Mouse (Mus musculus) ovary, adult 10 weeks (tissue): Measurements from ENCODE around the gene Krtap19-9b. TPM values are rescaled to one million over a fixed set of nuclear protein-coding genes. Genes with fewer than 3 reads are reported as not detected.

Experiments
- polyA plus RNA-seq: library from polyadenylated mRNA; stranded (reverse); fragments of 350-450 nt; fragmentation: Illumina TruSeq; extraction: RNeasy Lipid Tissue Mini Kit (QIAGEN cat#74804); gene quantifications from one replicate; pipeline ENCODE4 v1.2.3, GENCODE M21; 2014

Krtap19-9b gene
- polyA plus RNA-seq = not detected

DNA sequence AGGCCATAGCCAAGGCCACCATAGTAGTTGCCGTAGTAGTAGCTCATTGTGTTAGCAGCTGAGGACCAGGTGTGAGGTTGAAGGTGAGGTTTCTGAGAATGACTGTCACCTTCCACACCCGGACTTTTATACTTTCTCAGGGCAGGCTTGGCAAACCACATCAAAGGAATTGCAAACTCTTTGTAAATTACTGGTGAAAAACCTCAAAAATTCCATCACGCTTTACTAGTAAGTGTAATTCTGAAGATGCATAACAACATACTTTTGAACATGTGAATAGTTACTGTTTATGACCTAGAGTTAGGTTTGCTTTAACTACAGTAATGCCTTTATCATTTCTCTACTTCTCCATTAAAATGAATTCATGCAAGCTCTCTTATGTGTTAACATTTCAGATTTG, at the start of gene Krtap19-9b:
Krtap19-9b (minus strand) TSS at position 101 of the 400 bp plus-strand sequence.

DNA sequence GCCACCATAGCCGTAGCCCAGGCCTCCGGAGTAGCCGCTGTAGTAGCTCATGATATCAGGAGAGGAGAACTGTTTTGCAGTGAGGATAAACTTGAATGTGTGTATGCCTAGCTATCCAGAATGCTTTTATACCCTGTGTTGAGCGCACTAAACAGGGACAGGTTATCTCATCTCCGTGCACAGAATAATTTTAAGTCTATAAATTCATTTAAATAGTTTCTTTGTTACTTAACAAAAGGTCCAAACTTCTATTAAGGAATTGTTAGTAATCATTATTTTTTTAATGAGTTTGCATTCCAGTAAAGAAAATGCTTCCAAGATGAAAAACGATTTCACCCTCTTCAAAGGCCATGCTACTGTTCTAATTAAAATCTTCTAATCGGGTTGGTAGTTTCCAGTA, 30.7 kb upstream of the Krtap19-9b start, which contains the start of gene Krtap16-3:
Krtap16-3 (minus strand) TSS at position 101 of the 400 bp plus-strand sequence.

DNA sequence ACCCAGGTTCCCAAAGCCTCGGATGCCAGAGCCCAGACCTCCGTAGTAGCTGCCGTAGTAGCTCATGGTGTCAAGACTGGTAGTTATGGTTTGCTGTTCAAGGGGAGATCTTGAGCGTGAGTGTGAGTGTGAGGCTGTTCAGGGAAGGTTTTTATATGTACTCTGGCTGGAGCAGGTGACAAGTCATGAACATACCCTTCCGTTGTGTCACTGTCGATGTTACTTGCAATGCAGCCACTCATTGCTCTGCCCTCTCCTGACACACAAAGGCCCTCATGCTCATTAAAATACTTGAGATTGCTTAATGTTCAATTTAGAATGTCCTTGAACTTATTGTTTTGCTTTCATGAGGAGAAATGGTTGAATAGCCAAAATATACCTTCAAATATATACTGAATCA, 35.7 kb downstream of the Krtap19-9b start, which contains the start of gene Krtap19-5:
Krtap19-5 (minus strand) TSS at position 101 of the 400 bp plus-strand sequence.

DNA sequence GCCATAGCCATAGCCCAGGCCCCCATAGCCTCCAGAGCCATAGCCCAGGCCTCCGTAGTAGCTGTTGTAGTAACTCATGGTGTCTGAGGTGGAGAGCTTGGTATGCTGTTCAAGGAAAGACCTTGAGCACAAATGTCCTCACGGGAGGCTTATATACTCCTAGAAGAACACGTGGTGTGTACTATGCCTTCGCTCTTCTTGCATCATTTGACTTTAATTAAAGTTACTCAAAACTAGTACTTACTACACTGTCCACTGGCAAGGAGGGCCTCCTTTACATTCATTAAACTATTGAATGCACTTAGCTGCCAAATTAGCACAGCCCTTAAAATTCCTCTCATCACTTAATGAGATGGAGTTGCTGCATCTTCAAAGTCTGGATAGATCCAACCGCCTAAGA, 47.1 kb downstream of the Krtap19-9b start, which contains the start of gene Krtap19-4:
Krtap19-4 (minus strand) TSS at position 101 of the 400 bp plus-strand sequence.

Other genes with a start within 250 kb of the Krtap19-9b start
- not detected for gene 2310061N02Rik, start 224.3 kb downstream of the Krtap19-9b start, polyA plus RNA-seq
- not detected for gene Krtap13-1, start 203.4 kb downstream of the Krtap19-9b start, polyA plus RNA-seq
- gene Krtap13, start 180.6 kb downstream of the Krtap19-9b start, polyA plus RNA-seq = not detected
- gene 2310034C09Rik, start 173.4 kb downstream of the Krtap19-9b start, polyA plus RNA-seq = not detected
- gene 2310057N15Rik, start 158.1 kb downstream of the Krtap19-9b start, polyA plus RNA-seq = not detected
- gene Gm5965, start 154.4 kb downstream of the Krtap19-9b start, polyA plus RNA-seq = not detected
- gene Gm20741, start 120.0 kb downstream of the Krtap19-9b start, polyA plus RNA-seq = not detected
- gene Krtap15, start 112.0 kb downstream of the Krtap19-9b start, polyA plus RNA-seq = not detected
- gene Krtap14, start 106.1 kb downstream of the Krtap19-9b start, polyA plus RNA-seq = not detected
- gene Krtap19-1, start 62.9 kb downstream of the Krtap19-9b start, polyA plus RNA-seq = not detected
- not detected for gene Krtap19-2, start 58.0 kb downstream of the Krtap19-9b start, polyA plus RNA-seq
- not detected for gene Krtap19-3, start 54.2 kb downstream of the Krtap19-9b start, polyA plus RNA-seq
- not detected for gene Krtap19-4, start 47.2 kb downstream of the Krtap19-9b start, polyA plus RNA-seq
- gene Krtap19-5, start 35.8 kb downstream of the Krtap19-9b start, polyA plus RNA-seq = not detected
- not detected for gene Krtap16-3, start 30.6 kb upstream of the Krtap19-9b start, polyA plus RNA-seq
- not detected for gene Krtap22-2, start 78.5 kb upstream of the Krtap19-9b start, polyA plus RNA-seq
- not detected for gene Gm10229, start 83.0 kb upstream of the Krtap19-9b start, polyA plus RNA-seq
- not detected for gene Krtap6-1, start 99.4 kb upstream of the Krtap19-9b start, polyA plus RNA-seq
- gene Gm10228, start 109.2 kb upstream of the Krtap19-9b start, polyA plus RNA-seq = not detected
- not detected for gene Krtap6-5, start 115.6 kb upstream of the Krtap19-9b start, polyA plus RNA-seq
- not detected for gene 1110025L11Rik, start 131.7 kb upstream of the Krtap19-9b start, polyA plus RNA-seq
- gene Krtap6-3, start 151.8 kb upstream of the Krtap19-9b start, polyA plus RNA-seq = not detected
- not detected for gene Gm6358, start 208.6 kb upstream of the Krtap19-9b start, polyA plus RNA-seq
- gene Gm10061, start 218.8 kb upstream of the Krtap19-9b start, polyA plus RNA-seq = not detected
- gene Gm9789, start 225.7 kb upstream of the Krtap19-9b start, polyA plus RNA-seq = not detected
- gene Gm7735, start 237.2 kb upstream of the Krtap19-9b start, polyA plus RNA-seq = not detected
- gene 1110057P08Rik, start 242.5 kb upstream of the Krtap19-9b start, polyA plus RNA-seq = not detected